Mouse (Mus musculus) layer of hippocampus, adult 11-12 months (tissue): ENCODE results near the gene Cutc.
A peak's percentile ranks its signal among the peaks of the same experiment; 100 is the strongest.

Experiments
- DNase-seq: peaks from one replicate; pipeline ENCODE4 v3.0.0; 2022; ENCODE audit warnings: low spot score

Gene Cutc

GRCm38 (mm10) chr19:43752489-43753225 is at the start of gene Cutc, which contains the start of gene Cox15:
Gene Cutc, plus strand, starts transcription at chr19:43752996.
Gene Cox15, minus strand, starts transcription at chr19:43753000.
- peak; percentile 97 for DNase-seq

GRCm38 (mm10) chr19:43704211-43704610 is 48.6 kb upstream of the Cutc start:
- DNase-seq = no peak

DNA sequence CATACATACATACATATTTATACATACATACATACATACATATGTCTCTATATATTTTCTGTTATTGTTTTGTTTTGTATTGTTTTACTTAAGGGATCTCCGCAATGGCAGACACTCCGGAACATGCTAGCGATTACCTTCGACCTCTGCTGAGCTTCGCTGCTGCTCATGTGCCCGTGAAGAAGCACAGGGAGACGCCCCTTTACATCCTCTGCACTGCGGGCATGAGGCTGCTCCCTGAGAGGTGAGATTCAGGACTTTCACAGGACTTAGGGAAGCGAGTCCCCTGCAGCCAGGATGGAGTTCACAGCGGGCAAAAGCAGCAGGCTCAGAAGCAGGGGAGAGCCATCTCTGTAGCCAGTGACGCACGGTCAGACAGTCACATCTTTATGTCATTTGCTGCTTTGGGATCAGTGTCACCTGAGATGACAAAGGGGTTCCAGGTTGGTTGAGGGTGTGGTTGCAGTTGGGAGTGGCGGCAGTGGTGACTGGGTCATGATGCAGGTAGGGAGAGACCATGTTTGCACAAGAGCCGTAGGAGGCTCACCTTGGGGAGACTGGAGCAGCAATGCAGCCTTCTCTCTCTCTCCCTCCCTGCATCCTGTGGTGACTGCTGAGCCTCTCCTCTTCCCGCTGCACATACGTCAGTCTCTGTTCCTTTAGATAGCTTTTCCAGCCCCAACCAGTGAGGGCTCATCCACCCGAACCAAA is 47.9 kb upstream of the Cutc start:
- DNase-seq = no peak

GRCm38 (mm10) chr19:43708206-43708605 is 44.6 kb upstream of the Cutc start:
- DNase-seq = no peak

DNA sequence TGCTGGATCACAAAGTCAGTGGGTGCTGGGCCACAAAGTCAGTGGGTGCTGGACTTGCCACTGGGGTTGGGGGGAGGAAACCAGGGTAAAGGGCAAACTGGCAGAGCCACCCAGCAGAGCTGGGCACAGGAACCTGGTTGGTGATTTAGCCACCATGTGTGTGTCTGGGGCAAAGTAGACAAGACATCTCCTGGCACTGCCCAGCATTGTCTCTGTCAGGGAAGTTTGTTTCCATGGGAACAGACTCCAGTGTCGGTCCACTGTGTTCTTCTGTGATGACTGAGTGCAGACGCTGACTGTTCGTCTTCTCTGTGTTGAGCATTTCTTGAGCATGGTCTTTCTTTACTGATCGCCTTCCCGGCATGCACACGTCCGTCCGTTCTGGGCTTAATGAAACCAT is 43.5 kb upstream of the Cutc start:
- DNase-seq = no peak

DNA sequence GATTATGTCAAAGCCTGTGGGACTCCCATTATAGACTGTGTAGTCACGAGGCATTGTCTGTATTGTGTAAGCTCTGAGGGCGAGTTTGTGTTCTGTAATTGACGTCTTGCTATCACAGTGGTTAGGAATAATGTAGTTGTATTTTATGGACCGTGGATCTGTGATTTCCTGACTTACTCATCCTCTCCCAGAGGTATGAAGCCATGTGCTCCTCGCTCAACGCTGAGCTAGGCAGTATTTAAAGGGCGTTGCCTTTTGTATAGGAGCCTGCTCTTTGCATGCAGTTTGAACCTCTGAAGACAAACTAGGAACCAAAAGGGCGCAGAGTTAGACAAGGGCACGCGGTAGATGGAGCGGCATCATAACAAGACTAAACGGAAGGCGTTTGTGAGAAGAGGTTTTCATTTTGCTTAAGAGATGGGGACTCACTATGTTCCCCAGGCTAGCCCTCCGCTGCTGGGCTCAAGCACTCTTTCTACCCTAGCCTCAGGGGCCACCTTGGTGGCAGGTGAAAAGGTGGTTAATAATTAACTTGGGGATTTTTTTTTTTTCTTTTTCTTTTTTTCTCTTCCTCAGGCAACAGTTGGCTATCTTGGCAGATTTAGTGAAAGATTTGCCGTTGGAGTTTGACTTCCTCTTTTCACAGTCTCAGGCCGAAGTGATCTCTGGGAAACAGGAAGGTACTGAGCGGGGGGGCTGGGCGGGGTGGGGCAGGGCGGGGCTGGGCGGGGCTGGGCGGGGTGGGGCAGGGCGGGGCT is 41.5 kb upstream of the Cutc start:
- DNase-seq = no peak

DNA sequence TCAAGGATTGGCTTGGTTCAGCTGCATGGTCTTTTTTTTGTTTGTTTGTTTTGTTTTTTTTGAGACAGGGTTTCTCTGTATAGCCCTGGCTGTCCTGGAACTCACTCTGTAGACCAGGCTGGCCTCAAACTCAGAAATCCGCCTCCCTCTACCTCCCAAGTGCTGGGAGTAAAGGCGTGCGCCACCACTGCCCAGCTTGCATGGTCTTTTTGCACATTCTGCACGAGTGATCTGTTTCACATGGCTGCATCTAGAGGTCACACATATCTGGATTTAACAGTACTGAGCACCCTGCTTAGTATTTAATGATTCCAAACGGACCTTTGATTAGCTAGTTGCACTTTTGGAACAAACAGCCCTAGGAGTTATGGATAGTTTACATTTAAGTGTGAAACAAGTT is 40.8 kb upstream of the Cutc start:
- DNase-seq = no peak

DNA sequence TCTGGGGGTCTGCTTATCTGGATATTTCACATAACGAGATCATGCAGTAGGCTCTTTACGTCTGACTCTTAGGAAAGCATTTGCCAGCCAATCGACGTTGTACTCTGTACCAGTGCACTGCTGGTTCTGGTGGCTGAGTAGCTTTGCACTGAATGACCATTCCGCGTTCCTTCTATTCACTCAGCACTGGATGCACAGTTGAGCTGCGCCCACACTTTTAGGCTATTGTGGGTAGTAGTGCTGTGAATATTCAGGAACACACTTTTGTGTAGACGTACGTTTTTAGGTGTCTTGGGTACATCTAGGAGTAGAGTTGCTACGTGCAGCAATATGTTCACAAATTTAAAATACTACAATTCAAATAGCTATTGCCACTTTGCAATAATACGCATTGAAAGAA is 32.7 kb upstream of the Cutc start:
- DNase-seq = no peak

GRCm38 (mm10) chr19:43722891-43723290 is 29.9 kb upstream of the Cutc start:
- no peak for DNase-seq

DNA sequence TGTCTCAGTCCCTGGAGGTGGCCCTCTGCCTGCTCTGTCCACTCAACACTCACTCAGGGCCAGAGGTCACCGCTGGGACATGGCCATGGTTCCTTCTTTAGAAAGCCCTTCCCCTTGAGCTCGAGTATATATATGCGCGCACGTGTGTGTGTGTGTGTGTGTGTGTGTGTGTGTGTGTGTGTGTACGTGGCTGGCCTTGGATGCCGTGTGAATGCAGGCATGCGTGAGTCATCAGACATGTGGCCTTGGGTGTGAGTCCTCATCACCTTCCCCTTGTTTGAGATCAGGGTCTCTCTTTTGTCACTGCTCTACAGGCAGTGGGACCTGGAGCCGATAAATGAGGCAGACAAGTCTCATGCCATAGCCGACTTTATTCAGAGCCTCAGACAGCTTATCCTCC is 29.3 kb upstream of the Cutc start:
- DNase-seq = no peak

DNA sequence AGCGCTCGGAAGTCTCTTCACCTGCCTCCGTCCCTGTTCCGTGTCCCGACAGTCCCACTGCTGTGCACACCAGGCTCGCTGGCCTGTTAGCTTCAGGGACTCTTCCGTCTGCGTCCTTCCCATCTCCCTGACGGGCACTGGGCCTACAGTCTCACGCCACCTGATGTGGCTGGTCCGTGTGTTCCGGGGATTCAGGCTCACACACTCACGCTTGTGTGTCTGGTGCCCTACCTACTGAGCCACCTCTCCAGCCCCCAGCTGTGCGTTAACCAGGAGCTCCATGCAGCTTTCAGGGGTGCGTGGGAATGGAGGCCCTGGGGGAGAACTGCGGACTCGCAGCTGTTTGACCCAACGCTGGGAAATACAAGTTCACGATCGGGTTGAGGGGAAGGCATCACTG is 28.6 kb upstream of the Cutc start:
- DNase-seq = no peak

GRCm38 (mm10) chr19:43724821-43725220 is 28.0 kb upstream of the Cutc start:
- DNase-seq = no peak

- DNase-seq = no peak
Measured at GRCm38 (mm10) chr19:43726510-43727146, 26.2 kb upstream of the Cutc start.

DNA sequence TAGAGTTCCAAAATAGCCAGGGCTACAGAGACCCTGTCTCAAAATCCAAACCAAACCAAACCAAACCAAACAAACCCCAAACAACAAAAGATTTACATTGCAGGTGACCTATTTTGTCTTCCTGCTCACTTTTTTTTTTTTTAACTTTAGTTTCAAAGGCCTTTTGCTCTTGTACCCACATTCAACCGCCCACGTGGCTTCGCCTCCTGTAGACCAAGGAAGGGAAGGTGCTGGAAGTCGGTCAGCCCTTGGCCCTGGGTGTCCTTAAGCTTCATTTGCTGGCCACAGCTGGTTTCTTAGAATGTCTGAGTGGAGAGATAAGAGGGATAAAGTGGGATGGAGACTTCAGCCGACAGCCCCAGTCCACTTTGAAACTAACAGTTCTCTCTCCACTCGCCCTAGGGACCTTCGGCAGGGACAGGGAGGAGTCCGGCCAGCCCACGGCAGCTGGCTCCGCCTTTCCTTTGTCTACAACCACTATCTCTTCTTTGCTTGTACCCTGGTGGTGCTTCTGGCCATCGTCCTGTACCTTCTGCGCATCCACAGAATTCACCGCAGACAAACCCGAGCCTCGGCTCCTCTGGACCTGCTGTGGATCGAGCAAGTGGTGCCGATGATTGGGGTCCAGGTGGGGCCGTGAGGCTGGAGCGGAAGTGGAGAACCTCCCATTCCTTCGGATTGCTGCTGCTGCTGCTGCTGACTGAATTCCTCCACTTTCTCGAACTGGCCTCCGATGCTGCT is 23.3 kb upstream of the Cutc start:
- no peak for DNase-seq

DNA sequence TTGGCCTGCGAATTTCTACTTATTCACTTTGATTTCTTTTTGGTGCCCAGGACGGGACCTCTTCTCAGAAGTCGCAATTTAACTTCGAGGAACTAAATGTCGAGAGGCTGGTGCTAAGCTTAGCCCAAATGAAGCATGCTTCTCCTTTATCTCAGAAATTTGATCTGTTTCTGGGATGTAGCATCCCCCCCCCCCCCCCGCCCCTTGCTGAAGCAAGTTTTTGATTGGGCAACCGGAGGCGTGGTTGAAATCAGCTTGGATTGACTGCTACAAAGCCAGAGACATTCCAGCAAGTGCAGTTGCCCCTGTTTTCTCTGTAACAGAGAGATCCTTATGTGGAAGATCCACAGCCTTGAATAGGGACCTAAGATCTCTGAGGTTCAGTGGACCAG is 22.8 kb upstream of the Cutc start:
- no peak for DNase-seq

DNA sequence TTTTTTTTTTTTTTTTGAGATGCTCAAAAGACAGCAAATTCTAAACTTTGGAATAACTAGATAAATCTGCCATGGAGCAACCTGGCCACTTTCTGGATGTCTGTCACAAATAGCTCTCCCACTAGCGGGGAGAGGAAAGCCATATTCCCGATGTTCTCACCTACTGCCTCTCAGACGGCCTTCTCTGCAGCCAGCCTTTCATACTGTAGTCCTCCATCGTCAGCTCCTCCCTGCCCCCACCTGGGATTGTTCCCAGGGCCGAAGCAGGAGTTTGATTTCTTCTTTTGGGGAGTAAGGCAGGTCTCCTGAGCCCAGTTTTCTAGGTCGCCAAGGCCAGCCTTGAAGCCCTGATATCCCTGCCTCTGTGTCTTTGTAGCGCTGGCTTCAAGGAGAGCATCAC is 21.6 kb upstream of the Cutc start:
- no peak for DNase-seq

DNA sequence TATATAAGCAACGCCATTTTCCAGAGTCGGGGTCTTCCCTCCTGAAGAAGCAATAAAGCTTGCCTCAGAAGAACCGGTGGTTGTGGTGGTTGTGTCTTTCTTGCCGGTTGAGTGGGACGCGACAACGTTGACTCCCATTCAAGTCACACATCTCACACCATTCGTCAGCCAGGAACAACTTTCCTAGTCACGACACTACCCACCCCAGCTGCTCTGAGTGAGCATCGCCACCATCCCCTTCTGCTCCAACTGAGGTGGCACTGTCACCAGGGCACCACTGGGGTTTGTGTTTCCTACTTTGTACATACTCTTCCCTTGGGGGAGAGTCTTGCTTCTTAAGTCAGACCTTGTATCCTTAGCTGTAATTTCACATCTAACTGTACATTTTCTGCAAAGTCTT is 14.4 kb upstream of the Cutc start:
- DNase-seq = no peak

- no peak for DNase-seq
Measured at GRCm38 (mm10) chr19:43743401-43743800, 9.4 kb upstream of the Cutc start.

DNA sequence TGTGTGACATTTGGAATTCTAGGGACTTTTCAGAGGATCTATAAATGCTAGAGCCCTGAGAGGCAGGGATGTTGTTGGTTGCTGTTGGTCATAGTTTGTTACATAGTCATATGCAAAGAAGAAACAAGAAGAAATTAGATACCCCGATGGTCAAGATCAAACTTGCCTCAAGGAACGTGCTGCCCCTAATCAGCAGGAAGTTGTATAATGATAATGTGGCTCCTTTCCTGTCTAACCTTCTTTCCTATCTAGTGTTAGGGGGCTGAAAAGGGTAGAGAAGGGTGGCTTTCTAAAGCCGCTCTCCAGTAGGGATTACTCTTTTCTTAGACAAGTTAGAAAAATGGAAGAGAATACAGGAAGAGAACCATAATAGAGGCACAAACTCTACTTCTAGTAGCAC is 7.1 kb upstream of the Cutc start:
- no peak for DNase-seq

GRCm38 (mm10) chr19:43747877-43748276 is 4.9 kb upstream of the Cutc start:
- no peak for DNase-seq

DNA sequence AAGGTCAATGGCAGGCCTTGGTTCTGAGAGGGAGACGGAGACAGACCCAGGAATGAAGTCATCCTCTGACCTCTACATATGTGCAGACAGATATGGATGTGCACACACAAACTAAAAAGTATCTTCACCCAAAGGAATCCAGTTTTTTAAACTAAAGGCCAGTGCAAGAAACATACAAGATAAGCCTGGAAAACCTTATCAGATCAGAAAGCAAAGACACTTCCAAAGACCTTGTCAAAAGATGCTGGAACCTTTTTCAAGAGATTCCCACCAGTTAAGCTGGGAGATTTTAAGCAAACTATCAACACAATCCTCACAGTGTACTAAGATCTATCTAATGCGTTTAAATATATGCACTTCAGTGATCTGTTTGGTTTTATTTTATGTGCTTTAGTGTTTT is 2.8 kb upstream of the Cutc start:
- DNase-seq = no peak
